Mouse (Mus musculus): ENCODE results near the gene Chaf1b.
A peak's percentile ranks its signal among the peaks of the same experiment; 100 is the strongest.

Chaf1b gene

DNA sequence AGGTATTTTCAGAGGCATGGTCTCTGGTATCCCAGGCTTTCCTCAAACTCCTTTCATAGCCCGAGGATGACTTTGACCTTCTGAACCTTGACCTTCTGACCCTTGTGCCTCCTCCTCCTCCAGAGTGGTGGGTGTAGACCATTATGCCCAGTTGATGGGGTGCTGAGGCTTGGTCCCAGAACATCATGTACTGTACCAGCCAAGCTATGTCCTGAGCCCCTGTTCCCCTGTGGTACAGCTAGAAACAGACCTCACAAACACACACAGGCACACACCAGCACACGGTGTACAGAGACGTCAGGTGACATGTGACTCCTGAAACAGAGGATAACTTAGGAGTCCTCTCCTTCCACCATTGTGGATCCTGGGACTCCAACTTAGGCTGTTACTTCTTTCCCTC is 29.1 kb downstream of the Chaf1b start:
- no peak for DNase-seq (ENCODE audit: low spot score)

- no peak for DNase-seq (ENCODE audit: low spot score)
Observed at GRCm38 (mm10) chr16:93913881-93914576, 30.3 kb downstream of the Chaf1b start.

- peak; percentile 60 for DNase-seq (ENCODE audit: low spot score)
Observed at GRCm38 (mm10) chr16:93915338-93915849, 31.7 kb downstream of the Chaf1b start.

DNA sequence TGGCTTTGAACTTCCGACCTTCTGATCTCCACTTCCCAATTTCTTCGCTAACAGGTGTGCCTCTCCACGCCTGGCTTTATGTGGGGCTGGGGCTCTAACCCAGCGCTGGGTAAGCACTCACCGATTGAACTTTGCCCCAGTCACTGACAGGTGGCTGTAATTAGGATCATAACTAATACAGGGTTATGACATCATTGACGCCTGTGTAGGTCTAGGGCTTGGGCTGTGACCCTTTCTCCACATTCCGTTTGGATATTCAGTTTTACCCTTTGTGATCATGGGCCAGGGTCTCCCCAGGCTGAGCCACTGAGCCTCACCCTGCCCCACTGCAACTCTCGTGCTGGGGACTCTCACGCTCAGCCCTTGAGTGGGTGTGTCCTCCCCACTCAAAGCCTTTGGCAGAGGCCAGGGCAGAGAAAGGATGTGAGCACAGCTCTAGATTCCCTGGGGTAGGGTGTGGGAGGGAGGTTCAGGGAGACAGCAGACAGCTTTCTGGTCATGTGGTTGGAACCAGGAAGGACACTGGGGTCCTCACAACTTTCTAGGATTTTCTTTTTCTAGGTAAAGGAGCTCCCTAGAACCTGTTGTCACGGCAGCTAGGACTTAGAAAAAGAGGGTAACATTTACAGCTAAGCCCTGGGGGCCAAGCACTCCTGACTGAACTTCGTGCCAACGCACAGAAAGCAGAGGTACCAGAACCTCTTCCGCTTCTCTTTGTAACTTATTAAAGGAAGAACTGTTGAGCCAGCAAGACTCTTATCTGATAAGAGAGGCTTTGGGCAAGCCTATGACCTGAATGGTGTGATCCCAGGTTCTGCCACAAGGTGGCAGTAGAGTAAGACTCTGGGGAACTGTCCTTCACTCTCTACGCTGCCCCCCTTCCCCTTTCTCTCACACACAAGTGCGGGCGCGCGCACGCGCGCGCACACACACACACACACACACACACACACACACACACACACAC is 34.3 kb downstream of the Chaf1b start:
- peak; percentile 93 for DNase-seq (ENCODE audit: low spot score)

- no peak for DNase-seq (ENCODE audit: low spot score)
Observed at GRCm38 (mm10) chr16:93918679-93919060, 35.0 kb downstream of the Chaf1b start.

DNA sequence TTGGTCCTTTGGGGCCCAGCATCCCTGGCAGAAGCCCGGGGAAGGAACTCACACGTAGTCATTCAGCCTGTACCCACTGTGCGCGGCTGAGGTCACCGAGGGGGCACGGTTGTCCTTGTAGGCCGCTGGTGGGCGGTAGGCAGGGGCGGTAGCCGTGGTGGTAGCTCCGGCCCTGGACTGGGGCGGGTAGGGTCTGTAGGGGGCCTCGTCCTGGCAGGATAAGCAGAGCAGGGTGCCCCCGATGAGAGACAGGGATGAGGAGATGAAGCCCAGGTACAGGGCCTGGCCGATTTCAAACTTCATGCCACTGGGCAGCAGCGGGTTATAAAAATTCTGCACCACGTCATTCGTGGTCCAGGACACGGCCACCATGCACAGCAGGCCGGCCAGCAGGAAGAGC is 35.5 kb downstream of the Chaf1b start:
- no peak for DNase-seq (ENCODE audit: low spot score)

DNA sequence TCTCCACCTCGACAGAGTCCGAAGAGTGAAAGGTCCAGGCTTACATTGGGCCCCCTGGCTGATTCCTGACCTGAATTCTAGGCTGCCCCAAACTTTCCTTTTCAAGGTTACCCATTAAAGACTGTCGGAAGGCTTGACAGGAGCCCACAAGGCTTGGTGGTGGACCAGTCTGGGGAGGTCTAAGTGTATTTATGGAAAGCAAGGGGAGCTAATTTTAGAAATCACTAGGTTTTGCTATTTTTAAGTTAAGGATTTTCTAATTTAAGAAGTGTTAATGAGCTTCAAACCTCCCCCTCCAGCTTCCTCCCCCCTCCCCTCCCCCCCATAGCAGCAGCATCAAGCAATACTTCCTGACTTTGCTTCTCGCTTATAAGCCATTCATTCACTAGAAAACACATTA is 37.0 kb downstream of the Chaf1b start:
- DNase-seq (ENCODE audit: low spot score), result no peak

DNA sequence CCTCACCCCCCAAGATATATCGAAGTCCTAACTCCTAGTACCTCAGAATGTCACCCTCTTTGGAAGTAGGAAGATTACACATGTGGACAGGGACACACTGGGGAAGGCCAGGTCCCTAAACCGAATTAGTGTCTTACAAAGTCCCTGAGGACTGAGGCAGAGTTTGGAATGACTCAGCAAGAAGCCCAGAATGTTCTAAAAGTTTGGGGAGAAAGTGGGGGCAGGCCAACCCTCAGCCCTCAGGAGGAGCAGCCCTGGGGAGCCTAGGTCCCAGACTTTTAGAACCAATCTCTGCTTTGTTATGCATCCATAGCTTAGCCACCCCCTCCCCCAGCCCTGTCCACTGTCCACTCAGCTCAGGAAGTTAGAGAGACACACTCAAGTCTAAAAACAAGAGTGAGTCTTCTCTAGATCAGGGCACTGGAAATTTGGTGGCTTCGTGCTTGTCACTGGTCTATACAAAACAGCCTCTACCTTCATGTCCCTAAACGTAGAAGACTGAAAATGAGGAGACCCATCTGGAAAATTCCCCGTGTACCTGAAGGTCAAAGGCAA is 39.2 kb downstream of the Chaf1b start:
- no peak for DNase-seq (ENCODE audit: low spot score)

DNA sequence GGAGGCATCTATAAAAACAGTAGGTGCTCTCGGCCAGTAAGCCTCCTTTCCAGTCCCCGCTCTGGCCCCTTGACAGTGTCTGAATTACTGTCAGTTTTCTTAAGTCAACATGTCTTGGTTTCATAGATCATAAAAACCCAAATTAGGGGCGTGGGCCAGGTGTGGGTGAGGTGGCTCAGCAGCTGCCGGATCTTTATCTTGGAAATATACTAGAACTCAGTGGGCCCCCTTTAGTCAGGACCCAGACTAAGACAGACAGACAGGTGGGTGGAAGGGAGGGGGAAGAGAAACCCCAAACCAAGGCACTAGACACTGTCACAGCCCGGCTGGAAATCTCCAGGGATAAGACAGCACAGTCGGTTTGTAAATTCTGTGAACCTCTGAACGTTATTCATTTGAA is 40.1 kb downstream of the Chaf1b start:
- no peak for DNase-seq (ENCODE audit: low spot score)

DNA sequence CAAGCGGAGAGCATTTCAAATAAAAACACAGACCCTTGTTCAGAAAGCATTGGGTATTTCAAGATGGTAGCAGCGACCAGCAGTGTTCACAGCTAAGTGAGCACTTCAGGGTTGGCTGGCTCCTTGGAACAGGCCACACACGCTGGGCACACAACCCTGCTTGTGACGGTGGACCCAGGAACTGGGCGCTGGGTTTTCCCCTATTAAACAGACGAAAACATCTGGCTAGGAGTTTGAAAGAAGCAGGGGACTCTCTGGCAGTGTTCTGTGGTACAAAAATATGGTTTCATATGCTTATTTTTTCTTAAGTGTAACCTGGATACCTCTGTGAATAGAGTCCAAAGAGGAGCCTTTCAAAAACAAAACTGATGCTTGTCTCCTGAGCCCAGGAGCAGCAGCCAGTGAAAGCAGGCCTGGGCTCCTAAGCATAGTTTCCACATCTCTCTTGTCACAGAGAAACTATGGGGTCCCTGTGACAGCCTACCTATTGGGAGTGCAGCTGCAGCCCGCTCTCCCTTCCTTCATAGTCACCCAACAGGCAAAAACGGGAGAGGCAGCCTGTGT is 42.1 kb downstream of the Chaf1b start:
- no peak for DNase-seq (ENCODE audit: low spot score)

DNA sequence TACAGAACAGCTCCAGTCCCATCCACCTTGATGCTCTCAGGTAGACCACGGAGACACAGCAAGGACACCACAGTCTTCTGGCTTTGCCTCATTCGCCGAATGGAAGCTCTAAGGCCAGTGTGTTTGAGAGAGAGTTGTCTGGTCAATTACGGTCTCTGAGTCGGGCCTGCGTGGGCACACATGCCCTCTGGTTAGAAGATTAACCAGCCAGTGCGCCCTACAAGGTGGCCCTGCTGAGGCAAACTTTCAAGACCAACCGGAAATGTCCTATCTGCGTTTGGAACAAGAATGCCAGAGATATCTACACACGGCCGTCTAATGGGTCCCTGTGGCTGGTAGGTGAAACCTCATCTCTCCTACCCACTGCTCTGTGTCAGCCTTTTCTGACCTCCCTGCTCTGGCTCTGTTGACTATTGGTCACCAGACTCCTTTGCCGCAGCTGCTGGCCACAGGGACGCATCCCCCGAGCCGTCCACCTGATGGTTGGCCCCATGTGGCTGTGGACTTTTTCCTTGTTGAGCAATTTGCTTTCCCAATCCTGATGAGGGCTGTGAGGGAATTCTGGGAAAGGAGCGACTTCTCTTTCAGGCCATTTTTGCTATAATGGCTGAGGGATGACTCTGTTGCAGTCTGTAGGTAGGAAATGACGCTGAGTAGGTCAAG is 45.8 kb downstream of the Chaf1b start:
- no peak for DNase-seq (ENCODE audit: low spot score)

DNA sequence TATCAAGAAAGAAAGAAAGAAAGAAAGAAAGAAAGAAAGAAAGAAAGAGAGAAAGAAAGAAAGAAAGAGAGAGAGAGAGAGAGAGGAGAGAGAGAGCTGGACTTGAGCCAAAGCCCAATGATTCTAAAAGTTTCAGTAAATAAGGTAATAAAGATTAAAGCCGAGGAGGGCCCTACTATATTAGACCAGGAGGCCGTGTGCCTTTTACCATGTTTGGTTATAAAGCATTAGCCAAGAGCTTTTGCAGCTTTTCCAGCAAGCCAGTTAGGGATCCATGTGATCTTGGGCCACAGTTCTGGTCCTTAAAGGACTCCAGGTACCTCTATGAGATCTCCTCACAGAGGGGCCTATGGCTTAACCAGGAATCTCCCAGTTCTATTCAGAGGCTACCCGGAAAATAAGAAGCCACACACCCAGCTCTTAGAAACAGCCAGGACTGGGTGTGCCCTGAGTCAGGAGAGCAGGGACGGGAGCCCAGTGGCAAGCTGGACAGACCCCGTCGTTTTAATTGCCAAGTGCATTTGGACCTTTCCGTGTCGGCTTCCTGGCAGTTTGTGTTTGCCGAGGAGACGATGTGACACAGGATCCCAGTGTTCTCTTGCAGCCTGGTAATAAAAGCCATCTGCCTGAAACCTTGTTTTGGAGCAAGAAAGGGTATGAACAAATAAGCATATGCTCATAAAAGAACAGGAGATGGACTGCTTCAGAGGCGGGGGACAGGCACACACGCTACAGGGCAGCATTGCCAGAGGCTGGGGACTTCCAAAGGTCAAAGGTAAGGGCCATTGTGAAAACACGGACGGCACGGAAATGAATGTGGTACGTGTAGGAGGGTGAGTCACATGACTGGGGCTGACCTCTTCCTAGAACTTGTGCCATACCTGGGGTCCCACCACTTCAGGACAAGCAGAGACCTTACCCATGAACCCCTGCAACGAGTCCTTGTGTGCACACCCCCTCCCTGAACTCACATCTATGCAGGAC is 48.8 kb downstream of the Chaf1b start:
- peak; percentile 40 for DNase-seq (ENCODE audit: low spot score)

GRCm38 (mm10) chr16:93934588-93934987 is 50.9 kb downstream of the Chaf1b start:
- DNase-seq (ENCODE audit: low spot score), result no peak

DNA sequence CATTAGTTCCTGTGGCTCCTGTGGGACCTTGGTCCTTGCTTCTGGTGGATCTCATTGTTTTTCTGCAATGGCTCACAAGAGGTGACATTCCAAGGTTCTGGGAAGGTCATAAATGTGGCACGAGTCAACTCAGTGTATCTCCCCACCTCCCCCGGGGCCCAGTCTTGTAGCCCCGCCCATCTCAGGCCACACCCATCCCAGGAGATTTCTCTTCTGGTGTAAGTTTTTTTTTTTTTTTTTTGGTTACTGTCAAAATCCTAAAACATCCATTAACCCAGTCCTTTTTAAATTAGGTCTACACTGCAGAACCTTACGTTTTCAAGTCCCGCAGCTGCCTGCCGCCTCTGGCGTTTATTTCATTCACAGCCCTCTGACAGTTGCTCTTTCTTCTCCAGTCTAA is 51.3 kb downstream of the Chaf1b start:
- no peak for DNase-seq (ENCODE audit: low spot score)

DNA sequence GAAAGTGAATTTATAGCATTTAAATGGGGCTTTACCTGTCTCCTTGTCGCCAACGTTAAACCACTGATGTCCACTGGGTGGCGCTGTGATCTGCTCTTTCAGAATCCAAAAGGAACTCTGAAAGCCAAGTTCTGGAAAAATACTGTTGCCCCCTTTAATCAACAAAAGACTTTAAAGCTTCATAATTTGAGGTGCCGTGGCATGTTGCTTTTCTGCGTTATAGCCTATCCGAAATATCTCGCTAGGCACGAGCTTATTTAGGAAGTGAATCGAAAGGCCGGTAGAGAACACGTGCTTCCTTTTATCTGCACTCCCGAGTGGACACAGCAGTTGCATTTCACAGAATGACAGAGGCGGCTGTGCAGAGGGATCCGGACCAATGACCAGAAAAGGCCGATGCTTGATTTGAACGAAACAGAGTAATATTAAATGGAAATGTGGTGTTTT is 54.7 kb downstream of the Chaf1b start:
- DNase-seq (ENCODE audit: low spot score), result peak; percentile 92

GRCm38 (mm10) chr16:93939961-93940360 is 56.3 kb downstream of the Chaf1b start:
- peak; percentile 34 for DNase-seq (ENCODE audit: low spot score)

- DNase-seq (ENCODE audit: low spot score), result no peak
Observed at GRCm38 (mm10) chr16:93941781-93942567, 58.3 kb downstream of the Chaf1b start.

GRCm38 (mm10) chr16:93942796-93943502 is 59.2 kb downstream of the Chaf1b start:
- DNase-seq (ENCODE audit: low spot score), result no peak

DNA sequence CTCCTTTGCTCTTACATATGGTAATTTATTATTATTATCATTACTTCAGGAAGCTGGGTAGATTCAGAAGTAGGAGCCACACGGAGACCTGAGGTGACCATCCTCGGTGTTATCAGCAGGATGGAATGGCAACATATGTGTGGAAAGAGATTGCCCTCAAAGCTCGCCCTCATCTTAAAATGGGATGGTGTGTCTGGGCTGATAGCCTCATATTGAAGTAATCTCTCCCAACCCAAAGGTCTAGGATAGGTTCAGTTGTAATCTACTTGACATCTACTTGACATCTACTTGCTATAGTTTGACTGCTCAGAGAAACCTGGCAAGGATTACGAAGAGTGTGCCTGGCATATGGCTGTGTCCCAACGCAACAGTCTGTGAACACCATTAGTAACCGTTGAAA is 60.6 kb downstream of the Chaf1b start:
- no peak for DNase-seq (ENCODE audit: low spot score)
